Mouse (Mus musculus): ENCODE measurements at regions not wholly inside any gene's neighbourhood (a gene's known extent, or its start where the extent isn't known, plus 50 kb on each side); places are given as distances from the start of the nearest gene placed in this dataset.

DNA sequence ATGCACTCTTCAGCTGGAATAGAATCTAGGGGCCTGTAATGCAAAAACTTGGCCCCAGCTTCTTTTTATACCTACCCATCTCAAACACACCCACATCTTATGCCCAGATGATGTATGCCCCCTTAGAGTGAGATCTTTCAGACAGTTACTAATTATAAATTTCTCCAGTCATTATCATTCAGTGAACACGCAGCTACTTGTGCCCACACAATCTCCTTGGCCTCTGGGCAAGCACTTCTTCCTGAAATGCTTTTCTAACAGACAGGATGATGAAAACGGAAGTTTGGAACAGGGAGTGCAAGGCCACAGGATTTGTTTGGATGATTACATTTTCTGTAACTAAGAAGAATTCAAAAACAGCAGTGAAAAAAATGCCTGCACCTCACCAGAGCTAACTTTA, 100.4 kb upstream of the Pdc start:
- TF ChIP-seq CTCF (IDR thresholded peaks at IDR 0.05; ENCODE audit: low read depth) = no peak
- TF ChIP-seq EP300 (IDR thresholded peaks at IDR 0.05; ENCODE audit: low read depth) = no peak

Data from liver, postnatal 0 days (tissue).